Mouse (Mus musculus): ENCODE measurements around the gene Abi1. TPM values are rescaled to one million over a fixed set of nuclear protein-coding genes. Genes with fewer than 3 reads are reported as not detected.
A peak's percentile ranks its signal among the peaks of the same experiment; 100 is the strongest.

Gene Abi1
- 51.8 and 53.9 TPM in 2 replicates for polyA plus RNA-seq (2015; fragmentation: Nextera tagmentation; extraction: Ambion mirVana)

- H3K4me3 ChIP-seq (replicated peaks), result peak within 1 kb of the TSS; percentile 82
- peak within 1 kb of the TSS; percentile 69 for H3K9ac ChIP-seq
- 1% methylated on average over 24 of the region's 24 CpGs for WGBS
- ATAC-seq (ENCODE audit: insufficient number of reproducible peaks, low FRiP score, low TSS enrichment, low read depth), result peak; percentile 99
- H3K27me3 ChIP-seq, result no peaks in the 10 kb centered on the region
- H3K9me3 ChIP-seq (replicated peaks), result no peaks in the 10 kb centered on the region
- H3K4me2 ChIP-seq (replicated peaks), result peak within 1 kb of the TSS; percentile 54
- peak within 1 kb of the TSS; percentile 97 for H3K27ac ChIP-seq (replicated peaks)
- H3K36me3 ChIP-seq, result no peaks in the 10 kb centered on the region
- peaks cover 4% of the 10 kb centered on the region; the same call in 1 of the 2 replicates for H3K4me1 ChIP-seq
Measured at GRCm38 (mm10) chr2:23040001-23040646, at the start of gene Abi1. Abi1 (minus strand) TSS chr2:23040241.

- 91% methylated on average over 8 of the region's 8 CpGs for whole genome bisulfite sequencing
- no peaks in the 10 kb centered on the region for H3K9me3 ChIP-seq (replicated peaks)
- no peak overlapping the region for H3K4me3 ChIP-seq (replicated peaks)
- H3K4me1 ChIP-seq, result no peaks in the 10 kb centered on the region
- no peak overlapping the region for H3K4me2 ChIP-seq (replicated peaks)
- H3K9ac ChIP-seq, result no peak overlapping the region
- ATAC-seq (ENCODE audit: insufficient number of reproducible peaks, low FRiP score, low TSS enrichment, low read depth), result no peak
- no peaks in the 10 kb centered on the region for H3K27me3 ChIP-seq
- H3K36me3 ChIP-seq, result peaks cover 52% of the 10 kb centered on the region
- no peak overlapping the region for H3K27ac ChIP-seq (replicated peaks)
Measured at GRCm38 (mm10) chr2:23084540-23084939, 44.5 kb upstream of the Abi1 start.

DNA sequence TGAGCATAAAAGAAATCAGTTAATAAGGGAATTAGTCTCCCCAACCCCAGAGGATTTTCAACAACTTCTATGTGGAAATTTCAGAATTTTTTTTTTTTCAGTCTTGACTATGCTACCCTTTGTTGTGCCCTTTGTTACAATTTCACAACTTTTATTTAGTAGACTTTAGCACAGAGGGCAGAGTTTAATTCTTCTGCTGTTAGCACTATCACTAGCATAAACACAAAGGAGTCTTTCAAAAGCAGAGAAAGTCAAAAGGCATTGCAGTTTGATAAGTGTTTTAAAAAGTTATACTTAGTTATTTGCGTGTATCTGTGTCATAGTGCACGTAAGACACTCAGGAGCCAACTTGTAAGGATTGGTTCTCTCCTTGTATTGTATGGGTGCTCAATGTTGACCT, 38.5 kb upstream of the Abi1 start:
- ATAC-seq (ENCODE audit: insufficient number of reproducible peaks, low FRiP score, low TSS enrichment, low read depth), result no peak
- Histone ChIP-seq H3K36me3 (peaks cover 45% of the 10 kb centered on the region), H3K9me3 (replicated peaks) (no peaks in the 10 kb centered on the region), H3K9ac (no peak overlapping the region), H3K27me3 (no peaks in the 10 kb centered on the region), H3K4me1 (no peaks in the 10 kb centered on the region), H3K27ac (replicated peaks) (no peak overlapping the region), H3K4me3 (replicated peaks) (no peak overlapping the region), H3K4me2 (replicated peaks) (no peak overlapping the region)
- 96% methylated on average over 2 of the region's 2 CpGs for WGBS

- Histone ChIP-seq H3K27me3 (no peaks in the 10 kb centered on the region), H3K4me3 (replicated peaks) (no peak overlapping the region), H3K36me3 (peaks cover 42% of the 10 kb centered on the region), H3K4me1 (no peaks in the 10 kb centered on the region), H3K9me3 (replicated peaks) (no peaks in the 10 kb centered on the region), H3K9ac (no peak overlapping the region), H3K27ac (replicated peaks) (no peak overlapping the region), H3K4me2 (replicated peaks) (no peak overlapping the region)
- 86% methylated on average over 5 of the region's 5 CpGs for WGBS
- ATAC-seq (ENCODE audit: insufficient number of reproducible peaks, low FRiP score, low TSS enrichment, low read depth), result no peak
Measured at GRCm38 (mm10) chr2:23077693-23078092, 37.7 kb upstream of the Abi1 start.

DNA sequence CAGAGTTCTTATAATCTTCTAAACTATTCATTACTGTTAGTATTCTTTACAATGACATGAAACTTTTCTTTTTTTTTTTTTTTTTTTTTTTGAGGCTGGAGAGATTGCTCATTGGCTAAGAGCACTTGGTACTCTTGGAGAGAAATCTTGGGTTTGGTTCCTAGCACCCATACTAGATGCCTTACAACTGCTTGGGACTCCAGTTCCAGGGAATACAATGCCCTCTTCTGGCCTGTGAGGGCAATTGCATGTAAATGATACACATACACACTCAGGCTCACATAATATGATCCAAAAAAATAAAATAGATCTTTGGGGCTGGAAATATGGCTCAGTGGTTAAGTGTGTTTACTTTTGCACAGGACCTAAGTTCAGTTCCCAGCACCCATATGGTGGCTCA, 36.7 kb upstream of the Abi1 start:
- no peaks in the 10 kb centered on the region for H3K9me3 ChIP-seq (replicated peaks)
- no peak overlapping the region for H3K4me3 ChIP-seq (replicated peaks)
- no peak overlapping the region for H3K9ac ChIP-seq
- no peak overlapping the region for H3K4me2 ChIP-seq (replicated peaks)
- H3K36me3 ChIP-seq, result peaks cover 38% of the 10 kb centered on the region
- H3K27me3 ChIP-seq, result no peaks in the 10 kb centered on the region
- H3K4me1 ChIP-seq, result no peaks in the 10 kb centered on the region
- no peak for ATAC-seq (ENCODE audit: insufficient number of reproducible peaks, low FRiP score, low TSS enrichment, low read depth)
- H3K27ac ChIP-seq (replicated peaks), result no peak overlapping the region

- Histone ChIP-seq H3K27me3 (no peaks in the 10 kb centered on the region), H3K4me1 (no peaks in the 10 kb centered on the region), H3K36me3 (peaks cover 30% of the 10 kb centered on the region), H3K9ac (no peak overlapping the region), H3K27ac (replicated peaks) (no peak overlapping the region), H3K4me3 (replicated peaks) (no peak overlapping the region), H3K4me2 (replicated peaks) (no peak overlapping the region), H3K9me3 (replicated peaks) (no peaks in the 10 kb centered on the region)
- no peak for ATAC-seq (ENCODE audit: insufficient number of reproducible peaks, low FRiP score, low TSS enrichment, low read depth)
Measured at GRCm38 (mm10) chr2:23075846-23076245, 35.8 kb upstream of the Abi1 start.

GRCm38 (mm10) chr2:23071406-23071805, 31.4 kb upstream of the Abi1 start:
- H3K4me1 ChIP-seq, result no peaks in the 10 kb centered on the region
- H3K4me3 ChIP-seq (replicated peaks), result no peak overlapping the region
- no peak overlapping the region for H3K27ac ChIP-seq (replicated peaks)
- no peak overlapping the region for H3K4me2 ChIP-seq (replicated peaks)
- 79% methylated on average over 1 of the region's 1 CpGs for whole genome bisulfite sequencing
- no peak for ATAC-seq (ENCODE audit: insufficient number of reproducible peaks, low FRiP score, low TSS enrichment, low read depth)
- no peak overlapping the region for H3K9ac ChIP-seq
- peaks cover 3% of the 10 kb centered on the region; the same call in 1 of the 2 replicates for H3K36me3 ChIP-seq
- no peaks in the 10 kb centered on the region for H3K27me3 ChIP-seq
- no peaks in the 10 kb centered on the region for H3K9me3 ChIP-seq (replicated peaks)

- Histone ChIP-seq H3K9me3 (replicated peaks) (no peaks in the 10 kb centered on the region), H3K4me2 (replicated peaks) (no peak overlapping the region), H3K36me3 (no peaks in the 10 kb centered on the region; the same call in 1 of the 2 replicates), H3K9ac (no peak overlapping the region), H3K4me1 (no peaks in the 10 kb centered on the region), H3K27me3 (no peaks in the 10 kb centered on the region), H3K27ac (replicated peaks) (no peak overlapping the region), H3K4me3 (replicated peaks) (no peak overlapping the region)
- 76% methylated on average over 2 of the region's 2 CpGs for WGBS
- ATAC-seq (ENCODE audit: insufficient number of reproducible peaks, low FRiP score, low TSS enrichment, low read depth), result no peak
Measured at GRCm38 (mm10) chr2:23070491-23070890, 30.4 kb upstream of the Abi1 start.

DNA sequence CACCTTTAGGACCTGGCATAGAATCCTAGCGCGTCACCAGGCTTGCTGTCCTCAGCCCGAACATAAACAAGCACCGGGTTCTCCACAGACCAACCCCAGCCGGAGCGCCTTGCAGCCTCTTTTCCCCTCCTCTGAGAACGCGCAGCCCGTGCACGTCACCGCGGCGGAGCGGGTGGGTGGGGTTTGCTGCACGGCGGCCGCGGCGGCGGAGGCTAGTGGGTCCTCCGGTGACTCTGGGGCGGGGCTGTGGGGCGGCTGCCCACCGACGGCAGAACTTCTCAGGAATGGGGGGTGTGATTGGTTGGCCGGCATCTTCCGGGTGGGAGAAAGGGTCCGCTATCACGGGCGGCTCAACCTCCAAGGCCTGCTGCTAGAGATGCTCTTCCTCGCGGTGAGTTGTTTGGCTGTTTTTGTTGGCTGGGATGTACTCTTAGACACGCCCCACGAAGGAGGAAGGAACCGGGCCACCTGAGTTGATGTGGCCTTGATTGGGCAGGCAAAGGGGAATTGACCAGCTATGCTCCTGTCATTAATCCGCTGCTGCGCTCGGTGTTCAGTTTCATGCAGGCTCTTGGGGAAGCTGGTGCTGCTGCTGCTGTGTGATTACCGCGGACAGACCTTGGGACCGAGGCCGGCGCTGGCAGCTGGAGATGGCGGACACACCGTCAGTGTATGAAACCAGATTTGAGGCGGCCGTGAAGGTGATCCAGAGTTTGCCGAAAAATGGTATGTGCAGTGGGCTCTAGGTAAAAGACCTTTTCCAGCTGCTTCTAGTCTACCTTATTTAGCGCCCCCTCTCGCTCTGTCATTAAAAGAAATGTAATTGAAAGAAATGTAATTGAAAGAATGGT, 29.1 kb upstream of the Abi1 start:
- Histone ChIP-seq H3K27me3 (no peaks in the 10 kb centered on the region), H3K4me2 (replicated peaks) (peak overlapping the region; percentile 95), H3K27ac (replicated peaks) (peak overlapping the region; percentile 96), H3K4me1 (no peaks in the 10 kb centered on the region), H3K9me3 (replicated peaks) (no peaks in the 10 kb centered on the region), H3K36me3 (no peaks in the 10 kb centered on the region; the same call in 1 of the 2 replicates), H3K9ac (peak overlapping the region; percentile 80), H3K4me3 (replicated peaks) (peak overlapping the region; percentile 65)
- WGBS, result under 1% methylated on average over 50 of the region's 50 CpGs
- peak; percentile 92 for ATAC-seq (ENCODE audit: insufficient number of reproducible peaks, low FRiP score, low TSS enrichment, low read depth)

DNA sequence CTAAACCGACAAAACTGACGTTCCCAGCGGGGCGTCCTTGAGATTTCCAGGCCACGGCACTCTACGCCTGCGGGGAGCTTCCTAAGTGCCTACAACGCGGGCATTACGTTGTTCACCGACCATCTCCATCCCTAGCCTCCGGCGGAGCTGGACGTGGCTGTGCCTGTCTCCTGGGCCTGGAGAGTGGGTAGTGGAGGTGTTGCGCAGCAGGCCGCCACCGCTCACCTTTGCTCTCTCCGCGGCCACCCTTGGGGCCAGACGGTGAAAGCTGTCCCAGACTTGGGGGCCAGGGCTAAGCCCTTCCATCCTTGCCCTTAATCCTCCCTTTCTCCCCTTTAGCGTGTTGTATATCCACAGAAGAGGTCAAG, 28.3 kb upstream of the Abi1 start:
- Histone ChIP-seq H3K9ac (peak overlapping the region; percentile 80), H3K27ac (replicated peaks) (peak overlapping the region; percentile 96), H3K4me3 (replicated peaks) (peak overlapping the region; percentile 65), H3K9me3 (replicated peaks) (no peaks in the 10 kb centered on the region), H3K27me3 (no peaks in the 10 kb centered on the region), H3K36me3 (no peaks in the 10 kb centered on the region), H3K4me2 (replicated peaks) (peak overlapping the region; percentile 95), H3K4me1 (no peaks in the 10 kb centered on the region)
- WGBS, result under 1% methylated on average over 21 of the region's 21 CpGs
- peak; percentile 41; the same call in 1 of the 2 replicates for ATAC-seq (ENCODE audit: insufficient number of reproducible peaks, low FRiP score, low TSS enrichment, low read depth)

GRCm38 (mm10) chr2:23067552-23068369, 27.7 kb upstream of the Abi1 start, which contains the start of gene Acbd5:
Acbd5 (plus strand) TSS chr2:23068167.
- Histone ChIP-seq H3K27me3 (no peaks in the 10 kb centered on the region), H3K36me3 (no peaks in the 10 kb centered on the region), H3K9ac (peak within 1 kb of the TSS; percentile 80), H3K4me3 (replicated peaks) (peak within 1 kb of the TSS; percentile 65), H3K4me1 (no peaks in the 10 kb centered on the region), H3K27ac (replicated peaks) (peak within 1 kb of the TSS; percentile 96), H3K4me2 (replicated peaks) (peak within 1 kb of the TSS; percentile 95), H3K9me3 (replicated peaks) (no peaks in the 10 kb centered on the region)
- ATAC-seq (ENCODE audit: insufficient number of reproducible peaks, low FRiP score, low TSS enrichment, low read depth), result peak; percentile 97
- 3% methylated on average over 34 of the region's 34 CpGs for WGBS
